Mouse (Mus musculus) testis, postnatal 14 days (tissue): ENCODE results near the gene Ccdc173.

ENCODE experiments used
- DNase-seq: peaks from one replicate; pipeline ENCODE4 v3.0.0; 2021; ENCODE audit warnings: low spot score

Gene Ccdc173

GRCm38 (mm10) chr2:69788974-69789373 is 401 bp downstream of the Ccdc173 start:
- DNase-seq: no peak

- no peak for DNase-seq
Observed at GRCm38 (mm10) chr2:69778836-69779177, 10.6 kb downstream of the Ccdc173 start.

- no peak for DNase-seq
Observed at GRCm38 (mm10) chr2:69777985-69778835, 11.2 kb downstream of the Ccdc173 start.

- no peak for DNase-seq
Observed at GRCm38 (mm10) chr2:69773331-69773730, 16.0 kb downstream of the Ccdc173 start.

- DNase-seq: no peak
Observed at GRCm38 (mm10) chr2:69764716-69765115, 24.7 kb downstream of the Ccdc173 start.

- no peak for DNase-seq
Observed at GRCm38 (mm10) chr2:69763340-69763739, 26.0 kb downstream of the Ccdc173 start.

GRCm38 (mm10) chr2:69760980-69761379 is 28.4 kb downstream of the Ccdc173 start:
- no peak for DNase-seq

- DNase-seq: no peak
Observed at GRCm38 (mm10) chr2:69745091-69745490, 44.3 kb downstream of the Ccdc173 start.

- DNase-seq: no peak
Observed at GRCm38 (mm10) chr2:69723519-69723825, 65.9 kb downstream of the Ccdc173 start.

GRCm38 (mm10) chr2:69722650-69723518 is 66.5 kb downstream of the Ccdc173 start:
- peak; percentile 95 for DNase-seq

GRCm38 (mm10) chr2:69722273-69722649 is 67.1 kb downstream of the Ccdc173 start, which contains the start of gene Ppig:
TSS of gene Ppig (plus strand) at chr2:69722545.
- no peak for DNase-seq

- DNase-seq: no peak
Observed at GRCm38 (mm10) chr2:69719121-69719520, 70.3 kb downstream of the Ccdc173 start.

- DNase-seq: no peak
Observed at GRCm38 (mm10) chr2:69716483-69716882, 72.9 kb downstream of the Ccdc173 start.

- DNase-seq: no peak
Observed at GRCm38 (mm10) chr2:69714126-69714525, 75.2 kb downstream of the Ccdc173 start.

- DNase-seq: no peak
Observed at GRCm38 (mm10) chr2:69713626-69714014, 75.8 kb downstream of the Ccdc173 start.

- DNase-seq: peak; percentile 90
Observed at GRCm38 (mm10) chr2:69712981-69713625, 76.3 kb downstream of the Ccdc173 start, which contains the start of gene Fastkd1. TSS of gene Fastkd1 (minus strand) at chr2:69713516.

GRCm38 (mm10) chr2:69712171-69712570 is 77.2 kb downstream of the Ccdc173 start:
- DNase-seq: no peak
